8 mouse cellular contexts compared by ENCODE assay signal in genomic region chr8:119912643-119913042, GRCm38 (mm10). TPM values are rescaled to one million over a fixed set of nuclear protein-coding genes. Genes with fewer than 3 reads are reported as not detected.
DNase-seq lines count a peak whose midpoint lies in the region; ATAC-seq and TF ChIP-seq lines count a peak whose summit lies in the region.

No protein-coding gene starts in this region.

- peak overlapping the region; percentile 82 for H3K4me2 ChIP-seq in hindbrain, embryonic 11.5 days (replicated peaks; ENCODE audit: low read depth, low read length)
- peak overlapping the region; percentile 89 for H3K4me2 ChIP-seq in liver, postnatal 0 days (ENCODE audit: low read depth, low read length)

- peaks cover 66% of the 10 kb centered on the region for H3K4me1 ChIP-seq in heart, embryonic 10.5 days
- H3K4me1 ChIP-seq in G1E (ENCODE audit: insufficient read depth, low read depth, low read length), result peaks cover 69% of the 10 kb centered on the region
- H3K4me1 ChIP-seq in hindbrain, embryonic 11.5 days (replicated peaks; ENCODE audit: control insufficient read depth, insufficient read depth, low read length), result peaks cover 8% of the 10 kb centered on the region; the same call in 1 of the 2 replicates
- H3K4me1 ChIP-seq in liver, postnatal 0 days (ENCODE audit: insufficient read depth), result peaks cover 68% of the 10 kb centered on the region

- 0 out of 2 replicates have a peak overlapping the region, but pooled peaks have one; percentile 1 for H3K9ac ChIP-seq in hindbrain, embryonic 11.5 days (ENCODE audit: low read depth, low read length)
- peak overlapping the region; percentile 82 for H3K9ac ChIP-seq in liver, postnatal 0 days (replicated peaks)

- H3K9me3 ChIP-seq in heart, embryonic 10.5 days, result no peaks in the 10 kb centered on the region
- no peaks in the 10 kb centered on the region for H3K9me3 ChIP-seq in G1E (replicated peaks)
- H3K9me3 ChIP-seq in hindbrain, embryonic 11.5 days (ENCODE audit: control insufficient read depth, low read length), result no peaks in the 10 kb centered on the region
- H3K9me3 ChIP-seq in liver, postnatal 0 days (ENCODE audit: low read length), result no peaks in the 10 kb centered on the region

- WGBS in heart, embryonic 10.5 days, result 49% methylated on average over 6 of the region's 6 CpGs
- 41% methylated on average over 6 of the region's 6 CpGs for WGBS in hindbrain, embryonic 11.5 days
- 46% methylated on average over 6 of the region's 6 CpGs for WGBS in liver, postnatal 0 days (ENCODE audit: insufficient replicate concordance)

- no peak for TF ChIP-seq EP300 in liver, postnatal 0 days (IDR thresholded peaks at IDR 0.05; ENCODE audit: low read depth)

- no peak for ATAC-seq in G1E (ENCODE audit: extremely low read depth, insufficient number of reproducible peaks, low FRiP score, poor library complexity, severe bottlenecking)
- ATAC-seq in hindbrain, embryonic 11.5 days (ENCODE audit: low FRiP score), result no peak
- ATAC-seq in liver, postnatal 0 days, result no peak

- H3K4me3 ChIP-seq in heart, embryonic 10.5 days, result peak overlapping the region; percentile 91
- H3K4me3 ChIP-seq in G1E (ENCODE audit: low read depth, low read length), result peak overlapping the region; percentile 53; the same call in 1 of the 2 replicates
- H3K4me3 ChIP-seq in hindbrain, embryonic 11.5 days (ENCODE audit: low read depth, low read length), result 0 out of 2 replicates have a peak overlapping the region, but pooled peaks have one; percentile 89
- H3K4me3 ChIP-seq in liver, postnatal 0 days (ENCODE audit: low read depth, low read length), result peak overlapping the region; percentile 74

- TF ChIP-seq CTCF in G1E (IDR thresholded peaks at IDR 0.05; ENCODE audit: low read depth, low read length), result no peak
- TF ChIP-seq CTCF in liver, postnatal 0 days (IDR thresholded peaks at IDR 0.05; ENCODE audit: low read depth), result no peak

- H3K27me3 ChIP-seq in heart, embryonic 10.5 days (ENCODE audit: insufficient read depth, poor library complexity, severe bottlenecking), result no peaks in the 10 kb centered on the region; the same call in none of the 2 replicates
- H3K27me3 ChIP-seq in G1E (ENCODE audit: insufficient read depth, low read length), result no peaks in the 10 kb centered on the region
- H3K27me3 ChIP-seq in hindbrain, embryonic 11.5 days (ENCODE audit: control insufficient read depth, insufficient read depth, low read length), result no peaks in the 10 kb centered on the region
- no peaks in the 10 kb centered on the region for H3K27me3 ChIP-seq in liver, postnatal 0 days (ENCODE audit: insufficient read depth, low read length)

- H3K27ac ChIP-seq in heart, embryonic 10.5 days, result no peak overlapping the region
- no peak overlapping the region for H3K27ac ChIP-seq in hindbrain, embryonic 11.5 days (ENCODE audit: low read depth, low read length)
- peak overlapping the region; percentile 85 for H3K27ac ChIP-seq in liver, postnatal 0 days (ENCODE audit: low read depth)

- peaks cover under 1% of the 10 kb centered on the region; the same call in 1 of the 2 replicates for H3K36me3 ChIP-seq in heart, embryonic 10.5 days
- peaks cover 38% of the 10 kb centered on the region for H3K36me3 ChIP-seq in G1E (replicated peaks)
- no peaks in the 10 kb centered on the region for H3K36me3 ChIP-seq in hindbrain, embryonic 11.5 days (ENCODE audit: control insufficient read depth, insufficient read depth, low read length)
- H3K36me3 ChIP-seq in liver, postnatal 0 days (replicated peaks; ENCODE audit: insufficient read depth, low read length), result no peaks in the 10 kb centered on the region

- DNase-seq in heart, embryonic 10.5 days (ENCODE audit: low spot score), result no peak
- no peak for DNase-seq in heart, adult 18-20 months
- DNase-seq in G1E (ENCODE audit: low spot score), result no peak
- DNase-seq in hindbrain, embryonic 11.5 days (ENCODE audit: low spot score), result no peak
- DNase-seq in liver, postnatal 0 days, result no peak
- no peak for DNase-seq in thymus, postnatal 0 days (ENCODE audit: low spot score)
- no peak for DNase-seq in embryo, embryonic 9.5 days (ENCODE audit: extremely low spot score)
- no peak for DNase-seq in right cerebral cortex, adult 18-20 months

RNA-seq across cellular contexts. Expression of gene Gm20388, which starts 2.0 kb away (rescaled TPM):
- polyA plus RNA-seq in heart, embryonic 10.5 days (2016; fragmentation: Nextera tagmentation; extraction: Ambion mirVana), result 1.4 and 4.5 TPM in 2 replicates
- 1 to 10 TPM in 1 of 2 experiments, not detected in 1; 4.0 TPM for total RNA-seq in heart, adult 18-20 months (2021)
- total RNA-seq in G1E (2014; fragmentation: Nextera tagmentation) (not detected in 2 replicates), G1E (2017) (0.05 TPM in 1 of 2 replicates, not detected in the other)
- 0.02 TPM in 2 replicates for polyA plus RNA-seq in G1E (2012)
- polyA plus RNA-seq in hindbrain, embryonic 11.5 days (2014; fragmentation: Nextera tagmentation; extraction: Ambion mirVana), result 11.8 and 11.9 TPM in 2 replicates
- not detected in 2 replicates for polyA plus RNA-seq in liver, postnatal 0 days (2015; fragmentation: Nextera tagmentation; extraction: Ambion mirVana)
- not detected in 2 replicates for polyA plus RNA-seq in thymus, postnatal 0 days (2015; fragmentation: Nextera tagmentation; extraction: Ambion mirVana)

RNA-seq across cellular contexts. Expression of gene Usp10, which starts 2.5 kb away (rescaled TPM):
- 155 and 187 TPM in 2 replicates for polyA plus RNA-seq in heart, embryonic 10.5 days (2016; fragmentation: Nextera tagmentation; extraction: Ambion mirVana)
- total RNA-seq in heart, adult 18-20 months (2021), result 10 to 100 TPM; 45.6 to 51.4 TPM
- total RNA-seq in G1E (2014; fragmentation: Nextera tagmentation), result 108 and 110 TPM in 2 replicates
- 42.7 and 49.3 TPM in 2 replicates for total RNA-seq in G1E (2017)
- 45.2 and 61.0 TPM in 2 replicates for polyA plus RNA-seq in G1E (2012)
- 130 and 136 TPM in 2 replicates for polyA plus RNA-seq in hindbrain, embryonic 11.5 days (2014; fragmentation: Nextera tagmentation; extraction: Ambion mirVana)
- 44.1 and 46.5 TPM in 2 replicates for polyA plus RNA-seq in liver, postnatal 0 days (2015; fragmentation: Nextera tagmentation; extraction: Ambion mirVana)
- 76.1 and 77.7 TPM in 2 replicates for polyA plus RNA-seq in thymus, postnatal 0 days (2015; fragmentation: Nextera tagmentation; extraction: Ambion mirVana)

RNA-seq across cellular contexts. Expression of gene Klhl36, which starts 50.6 kb away (rescaled TPM):
- polyA plus RNA-seq in heart, embryonic 10.5 days (2016; fragmentation: Nextera tagmentation; extraction: Ambion mirVana), result 9.6 and 10.1 TPM in 2 replicates
- total RNA-seq in heart, adult 18-20 months (2021), result 1 to 10 TPM; 2.3 to 3.0 TPM
- total RNA-seq in G1E (2014; fragmentation: Nextera tagmentation) (3.9 and 4.0 TPM in 2 replicates), G1E (2017) (8.7 and 9.6 TPM in 2 replicates)
- 7.3 and 8.0 TPM in 2 replicates for polyA plus RNA-seq in G1E (2012)
- polyA plus RNA-seq in hindbrain, embryonic 11.5 days (2014; fragmentation: Nextera tagmentation; extraction: Ambion mirVana), result 9.2 and 9.3 TPM in 2 replicates
- 4.3 and 4.9 TPM in 2 replicates for polyA plus RNA-seq in liver, postnatal 0 days (2015; fragmentation: Nextera tagmentation; extraction: Ambion mirVana)
- 19.1 and 20.5 TPM in 2 replicates for polyA plus RNA-seq in thymus, postnatal 0 days (2015; fragmentation: Nextera tagmentation; extraction: Ambion mirVana)
